Mouse (Mus musculus) heart, postnatal 0 days (tissue): ENCODE results near the gene Adamtsl2.

Source experiments
- CTCF ChIP-seq: IDR thresholded peaks from 2 replicates; pipeline ENCODE4 v1.5.1; 2016; ENCODE audit warnings: antibody characterized with exemption, control low read depth, low read depth
- EP300 ChIP-seq: IDR thresholded peaks from 2 replicates; pipeline ENCODE4 v1.6.1; 2016; ENCODE audit warnings: antibody characterized with exemption, low read depth

DNA sequence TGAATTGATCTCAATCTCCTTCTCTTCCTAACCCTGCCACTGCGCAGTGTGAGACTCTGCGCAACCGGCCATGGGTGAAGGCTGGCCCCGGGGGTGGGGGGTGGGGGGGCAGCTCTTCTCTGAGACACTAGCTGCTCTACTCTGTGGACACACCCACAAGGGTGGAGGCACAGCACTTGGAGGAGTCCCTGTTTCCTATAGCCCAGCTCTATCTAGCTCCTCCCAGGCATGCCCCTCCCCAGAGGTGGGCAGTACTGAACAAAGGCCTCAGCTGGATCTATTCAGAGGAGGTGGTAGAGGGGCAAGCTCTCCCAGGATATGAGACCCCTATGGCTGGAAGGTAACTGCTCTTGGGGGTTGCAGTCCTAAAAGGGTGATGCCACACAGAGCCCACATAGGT, 42.2 kb upstream of the Adamtsl2 start:
- TF ChIP-seq CTCF = no peak
- TF ChIP-seq EP300 = no peak
